Mouse (Mus musculus) thymus, adult 2 months (tissue): ENCODE results near the gene AC134908.4. TPM values are rescaled to one million over a fixed set of nuclear protein-coding genes. Genes with fewer than 3 reads are reported as not detected.

ENCODE experiments used
- DNase-seq: peaks from one replicate; pipeline ENCODE4 v3.0.0; 2021
- H3K27ac ChIP-seq: fragments of 200-500 bp; 2 replicates; pipeline ENCODE4 v1.5.1; 2012; ENCODE audit warnings: low read length, control low read depth; ENCODE audit not compliant: control insufficient read depth, insufficient read depth
- H3K27me3 ChIP-seq: fragments of 200-500 bp; 2 replicates; pipeline ENCODE4 v1.6.1; 2012; ENCODE audit warnings: mild to moderate bottlenecking, low read length, moderate library complexity, mixed read lengths; ENCODE audit not compliant: control insufficient read depth, insufficient read depth
- H3K36me3 ChIP-seq: fragments of 200-500 bp; 2 replicates; pipeline ENCODE4 v1.6.1; 2012; ENCODE audit warnings: mild to moderate bottlenecking, low read length, moderate library complexity; ENCODE audit not compliant: control insufficient read depth, insufficient read depth
- H3K4me1 ChIP-seq: fragments of 200-500 bp; replicated peaks from 2 replicates; pipeline ENCODE4 v1.6.1; 2012; ENCODE audit warnings: low read length; ENCODE audit not compliant: control insufficient read depth, insufficient read depth
- H3K4me3 ChIP-seq: fragments of 200-500 bp; 2 replicates; pipeline ENCODE4 v1.5.1; 2012; ENCODE audit warnings: mild to moderate bottlenecking, low read length, control low read depth, moderate library complexity; ENCODE audit not compliant: control insufficient read depth, insufficient read depth
- CTCF ChIP-seq: fragments of 200-500 bp; IDR thresholded peaks from 2 replicates; pipeline ENCODE4 v1.5.1; 2012; ENCODE audit warnings: mild to moderate bottlenecking, control low read depth, low read length, moderate library complexity, borderline replicate concordance; ENCODE audit not compliant: control insufficient read depth, poor library complexity, insufficient read depth; ENCODE audit errors: extremely low read depth
- POLR2A ChIP-seq: fragments of 200-500 bp; IDR thresholded peaks from 2 replicates; pipeline ENCODE4 v1.6.1; 2012; ENCODE audit warnings: mild to moderate bottlenecking, low read length, control low read depth, moderate library complexity; ENCODE audit not compliant: control insufficient read depth, poor library complexity, insufficient read depth; ENCODE audit errors: extremely low read depth
- WGBS: fragments of 180-500 bp; shearing (Covaris S2); methylation state at CpG from one replicate; pipeline ENCODE4 v1.1.7; 2018; 5-methylcytosine and 5-hydroxymethylcytosine counted together
- polyA plus RNA-seq: library from polyadenylated mRNA; depleted of rRNA; stranded (reverse); fragments of >200 nt; gene quantifications from 2 replicates; pipeline ENCODE4 v1.2.3, GENCODE M21; 2012

The AC134908.4 gene
- polyA plus RNA-seq, 1 experiment: 1.1 TPM

- no peaks in the 10 kb centered on the region for H3K36me3 ChIP-seq
- H3K4me3 ChIP-seq: no peak overlapping the region
- TF ChIP-seq POLR2A (no peak), CTCF (no peak)
- 53% methylated on average over 3 of the region's 3 CpGs for WGBS
- no peak overlapping the region for H3K27ac ChIP-seq
- DNase-seq: no peak
- no peaks in the 10 kb centered on the region for H3K4me1 ChIP-seq
- no peaks in the 10 kb centered on the region for H3K27me3 ChIP-seq
Measured at GRCm38 (mm10) chr17:25762591-25762990, 32.9 kb downstream of the AC134908.4 start.

GRCm38 (mm10) chr17:25761561-25761970, 33.9 kb downstream of the AC134908.4 start:
- Histone ChIP-seq H3K4me3 (no peak overlapping the region), H3K36me3 (no peaks in the 10 kb centered on the region), H3K4me1 (no peaks in the 10 kb centered on the region), H3K27me3 (no peaks in the 10 kb centered on the region), H3K27ac (no peak overlapping the region)
- 77% methylated on average over 4 of the region's 4 CpGs for WGBS
- no peak for TF ChIP-seq CTCF
- TF ChIP-seq POLR2A: no peak
- no peak for DNase-seq

GRCm38 (mm10) chr17:25760148-25760547, 35.3 kb downstream of the AC134908.4 start:
- 71% methylated on average over 8 of the region's 8 CpGs for WGBS

GRCm38 (mm10) chr17:25757691-25758090, 37.8 kb downstream of the AC134908.4 start:
- 77% methylated on average over 3 of the region's 3 CpGs for WGBS
- Histone ChIP-seq H3K27ac (no peak overlapping the region), H3K36me3 (no peaks in the 10 kb centered on the region), H3K4me3 (no peak overlapping the region), H3K4me1 (no peaks in the 10 kb centered on the region), H3K27me3 (no peaks in the 10 kb centered on the region)
- no peak for DNase-seq
- TF ChIP-seq CTCF: no peak
- TF ChIP-seq POLR2A: no peak

More at GRCm38 (mm10) chr17:25760148-25760547, 35.3 kb downstream of the AC134908.4 start:
- no peak overlapping the region for H3K27ac ChIP-seq
- H3K4me1 ChIP-seq: no peaks in the 10 kb centered on the region
- H3K27me3 ChIP-seq: no peaks in the 10 kb centered on the region
- DNase-seq: no peak
- H3K4me3 ChIP-seq: no peak overlapping the region
- TF ChIP-seq CTCF: no peak
- no peak for TF ChIP-seq POLR2A
- no peaks in the 10 kb centered on the region for H3K36me3 ChIP-seq

GRCm38 (mm10) chr17:25756378-25757242, 38.8 kb downstream of the AC134908.4 start:
- TF ChIP-seq CTCF (no peak), POLR2A (no peak)
- H3K27me3 ChIP-seq: no peaks in the 10 kb centered on the region
- DNase-seq: no peak

GRCm38 (mm10) chr17:25755627-25756377, 39.7 kb downstream of the AC134908.4 start:
- Histone ChIP-seq H3K4me3 (no peak overlapping the region), H3K27me3 (no peaks in the 10 kb centered on the region), H3K36me3 (no peaks in the 10 kb centered on the region), H3K27ac (no peak overlapping the region), H3K4me1 (no peaks in the 10 kb centered on the region)
- DNase-seq: no peak
- WGBS: 34% methylated on average over 4 of the region's 4 CpGs
- TF ChIP-seq POLR2A (no peak), CTCF (no peak)

More at GRCm38 (mm10) chr17:25756378-25757242, 38.8 kb downstream of the AC134908.4 start:
- WGBS: 72% methylated on average over 9 of the region's 9 CpGs
- Histone ChIP-seq H3K36me3 (no peaks in the 10 kb centered on the region), H3K27ac (no peak overlapping the region), H3K4me1 (no peaks in the 10 kb centered on the region), H3K4me3 (no peak overlapping the region)
